Mouse (Mus musculus): Measurements from ENCODE around the gene Tspo. TPM values are rescaled to one million over a fixed set of nuclear protein-coding genes. Genes with fewer than 3 reads are reported as not detected.

Tspo gene
- 226 and 300 TPM in 2 replicates for polyA plus RNA-seq (2015; fragmentation: Nextera tagmentation; extraction: Ambion mirVana)

GRCm38 (mm10) chr15:83563327-83563856 lies at the start of gene Tspo, which contains the start of gene Mcat:
Tspo (plus strand) TSS chr15:83563592.
Mcat (minus strand) TSS chr15:83563787.

GRCm38 (mm10) chr15:83526424-83527091 lies 36.8 kb upstream of the Tspo start, which contains the start of gene Bik:
Bik (plus strand) TSS chr15:83526862.

GRCm38 (mm10) chr15:83594513-83595363 lies 31.3 kb downstream of the Tspo start, which contains the start of gene Ttll12:
Ttll12 (minus strand) TSS chr15:83595157.

Small RNA genes lying within 50 kb of the gene (microRNA-seq; reads per million reads assigned to microRNA genes)
- gene Gm24575 = not detected

Other genes starting within 250 kb of the Tspo start
- gene Arfgap3, start 213.3 kb upstream of the Tspo start, polyA plus RNA-seq (2015; fragmentation: Nextera tagmentation; extraction: Ambion mirVana) = 54.4 and 63.4 TPM in 2 replicates
- 48.7 and 55.0 TPM in 2 replicates for gene Pacsin2, start 99.0 kb upstream of the Tspo start, polyA plus RNA-seq (2015; fragmentation: Nextera tagmentation; extraction: Ambion mirVana)
- 14.0 and 17.3 TPM in 2 replicates for gene Ttll1, start 52.7 kb upstream of the Tspo start, polyA plus RNA-seq (2015; fragmentation: Nextera tagmentation; extraction: Ambion mirVana)
- 4.9 and 5.8 TPM in 2 replicates for gene Bik, start 36.7 kb upstream of the Tspo start, polyA plus RNA-seq (2015; fragmentation: Nextera tagmentation; extraction: Ambion mirVana)
- 21.9 and 23.5 TPM in 2 replicates for gene Mcat, start 195 bp downstream of the Tspo start, polyA plus RNA-seq (2015; fragmentation: Nextera tagmentation; extraction: Ambion mirVana)
- gene Ttll12, start 31.6 kb downstream of the Tspo start, polyA plus RNA-seq (2015; fragmentation: Nextera tagmentation; extraction: Ambion mirVana) = 13.7 and 13.8 TPM in 2 replicates
- gene Scube1, start 161.4 kb downstream of the Tspo start, polyA plus RNA-seq (2015; fragmentation: Nextera tagmentation; extraction: Ambion mirVana) = 3.7 and 4.0 TPM in 2 replicates
- gene Mpped1, start 215.9 kb downstream of the Tspo start, polyA plus RNA-seq (2015; fragmentation: Nextera tagmentation; extraction: Ambion mirVana) = not detected in 2 replicates

All from urinary bladder, postnatal 0 days (tissue).